Mouse (Mus musculus): ENCODE measurements around the gene Dclk1. TPM values are rescaled to one million over a fixed set of nuclear protein-coding genes. Genes with fewer than 3 reads are reported as not detected.

Dclk1 gene
- polyA plus RNA-seq, 1 experiment from 2014 or later: 256 TPM

GRCm38 (mm10) chr3:55569539-55569938 lies 327.4 kb downstream of the Dclk1 start:
- Histone ChIP-seq H3K27me3 (ENCODE audit: control insufficient read depth, insufficient read depth, low read length) (no peaks in the 10 kb centered on the region), H3K9ac (no peak overlapping the region), H3K4me2 (replicated peaks) (no peak overlapping the region), H3K27ac (no peak overlapping the region), H3K36me3 (replicated peaks; ENCODE audit: control insufficient read depth, insufficient read depth) (no peaks in the 10 kb centered on the region), H3K9me3 (ENCODE audit: control insufficient read depth, low read length) (no peaks in the 10 kb centered on the region), H3K4me1 (replicated peaks; ENCODE audit: control insufficient read depth, insufficient read depth, low read length) (peaks cover 15% of the 10 kb centered on the region), H3K4me3 (replicated peaks; ENCODE audit: low read length) (no peak overlapping the region)
- DNase-seq (ENCODE audit: low spot score) (no peak), ATAC-seq (ENCODE audit: low FRiP score) (no peak)
- 64% methylated on average over 10 of the region's 10 CpGs for WGBS

- H3K27ac ChIP-seq: 0 out of 2 replicates have a peak overlapping the region, but pooled peaks have one; percentile 27
- peaks cover 15% of the 10 kb centered on the region for H3K4me1 ChIP-seq (replicated peaks; ENCODE audit: control insufficient read depth, insufficient read depth, low read length)
- H3K27me3 ChIP-seq (ENCODE audit: control insufficient read depth, insufficient read depth, low read length): no peaks in the 10 kb centered on the region
- no peak overlapping the region for H3K4me3 ChIP-seq (replicated peaks; ENCODE audit: low read length)
- H3K9me3 ChIP-seq (ENCODE audit: control insufficient read depth, low read length): no peaks in the 10 kb centered on the region
- WGBS: 92% methylated on average over 3 of the region's 3 CpGs
- no peaks in the 10 kb centered on the region for H3K36me3 ChIP-seq (replicated peaks; ENCODE audit: control insufficient read depth, insufficient read depth)
- H3K4me2 ChIP-seq (replicated peaks): no peak overlapping the region
- DNase-seq (ENCODE audit: low spot score) (no peak), ATAC-seq (ENCODE audit: low FRiP score) (no peak)
- no peak overlapping the region for H3K9ac ChIP-seq
Measured at GRCm38 (mm10) chr3:55571034-55571433, 328.9 kb downstream of the Dclk1 start.

GRCm38 (mm10) chr3:55571552-55572296 lies 329.6 kb downstream of the Dclk1 start:
- Histone ChIP-seq H3K4me1 (replicated peaks; ENCODE audit: control insufficient read depth, insufficient read depth, low read length) (peaks cover 15% of the 10 kb centered on the region), H3K9ac (no peak overlapping the region), H3K27me3 (ENCODE audit: control insufficient read depth, insufficient read depth, low read length) (no peaks in the 10 kb centered on the region), H3K36me3 (replicated peaks; ENCODE audit: control insufficient read depth, insufficient read depth) (no peaks in the 10 kb centered on the region), H3K27ac (peak overlapping the region; percentile 53), H3K4me2 (replicated peaks) (0 out of 2 replicates have a peak overlapping the region, but pooled peaks have one; percentile 1), H3K9me3 (ENCODE audit: control insufficient read depth, low read length) (no peaks in the 10 kb centered on the region), H3K4me3 (replicated peaks; ENCODE audit: low read length) (no peak overlapping the region)
- 23% methylated on average over 11 of the region's 11 CpGs for WGBS
- ATAC-seq (ENCODE audit: low FRiP score) (peak; percentile 83), DNase-seq (ENCODE audit: low spot score) (peak; percentile 69)

- ATAC-seq (ENCODE audit: low FRiP score) (peak; percentile 22; the same call in 1 of the 2 replicates), DNase-seq (ENCODE audit: low spot score) (no peak)
- H3K9me3 ChIP-seq (ENCODE audit: control insufficient read depth, low read length): no peaks in the 10 kb centered on the region
- no peak overlapping the region for H3K9ac ChIP-seq
- peak overlapping the region; percentile 53 for H3K27ac ChIP-seq
- no peak overlapping the region for H3K4me3 ChIP-seq (replicated peaks; ENCODE audit: low read length)
- no peaks in the 10 kb centered on the region for H3K36me3 ChIP-seq (replicated peaks; ENCODE audit: control insufficient read depth, insufficient read depth)
- no peaks in the 10 kb centered on the region for H3K27me3 ChIP-seq (ENCODE audit: control insufficient read depth, insufficient read depth, low read length)
- H3K4me1 ChIP-seq (replicated peaks; ENCODE audit: control insufficient read depth, insufficient read depth, low read length): peaks cover 15% of the 10 kb centered on the region
- 53% methylated on average over 4 of the region's 4 CpGs for WGBS
- H3K4me2 ChIP-seq (replicated peaks): 0 out of 2 replicates have a peak overlapping the region, but pooled peaks have one; percentile 1
Measured at GRCm38 (mm10) chr3:55572297-55572681, 330.1 kb downstream of the Dclk1 start.

- Histone ChIP-seq H3K4me2 (replicated peaks) (no peak overlapping the region), H3K9me3 (ENCODE audit: control insufficient read depth, low read length) (no peaks in the 10 kb centered on the region), H3K4me3 (replicated peaks; ENCODE audit: low read length) (no peak overlapping the region), H3K27ac (no peak overlapping the region), H3K4me1 (replicated peaks; ENCODE audit: control insufficient read depth, insufficient read depth, low read length) (peaks cover 15% of the 10 kb centered on the region), H3K9ac (no peak overlapping the region), H3K27me3 (ENCODE audit: control insufficient read depth, insufficient read depth, low read length) (no peaks in the 10 kb centered on the region), H3K36me3 (replicated peaks; ENCODE audit: control insufficient read depth, insufficient read depth) (no peaks in the 10 kb centered on the region)
- ATAC-seq (ENCODE audit: low FRiP score) (no peak), DNase-seq (ENCODE audit: low spot score) (no peak)
- WGBS: 53% methylated on average over 4 of the region's 4 CpGs
Measured at GRCm38 (mm10) chr3:55574003-55574402, 331.8 kb downstream of the Dclk1 start.

- Histone ChIP-seq H3K9ac (no peak overlapping the region), H3K27me3 (ENCODE audit: control insufficient read depth, insufficient read depth, low read length) (no peaks in the 10 kb centered on the region), H3K9me3 (ENCODE audit: control insufficient read depth, low read length) (no peaks in the 10 kb centered on the region), H3K4me2 (replicated peaks) (no peak overlapping the region), H3K4me1 (replicated peaks; ENCODE audit: control insufficient read depth, insufficient read depth, low read length) (peaks cover 29% of the 10 kb centered on the region), H3K36me3 (replicated peaks; ENCODE audit: control insufficient read depth, insufficient read depth) (no peaks in the 10 kb centered on the region), H3K27ac (peak overlapping the region; percentile 39; the same call in 1 of the 2 replicates), H3K4me3 (replicated peaks; ENCODE audit: low read length) (no peak overlapping the region)
- WGBS: 22% methylated on average over 12 of the region's 12 CpGs
- ATAC-seq (ENCODE audit: low FRiP score) (0 out of 2 replicates have a peak, but pooled peaks have one; percentile 13), DNase-seq (ENCODE audit: low spot score) (no peak)
Measured at GRCm38 (mm10) chr3:55587434-55587971, 345.3 kb downstream of the Dclk1 start.

GRCm38 (mm10) chr3:55587972-55588946 lies 346.1 kb downstream of the Dclk1 start:
- DNase-seq (ENCODE audit: low spot score) (no peak), ATAC-seq (ENCODE audit: low FRiP score) (peak; percentile 73)
- no peaks in the 10 kb centered on the region for H3K36me3 ChIP-seq (replicated peaks; ENCODE audit: control insufficient read depth, insufficient read depth)
- no peaks in the 10 kb centered on the region for H3K9me3 ChIP-seq (ENCODE audit: control insufficient read depth, low read length)
- no peak overlapping the region for H3K4me3 ChIP-seq (replicated peaks; ENCODE audit: low read length)
- no peak overlapping the region for H3K9ac ChIP-seq
- WGBS: 8% methylated on average over 12 of the region's 12 CpGs
- peak overlapping the region; percentile 39 for H3K27ac ChIP-seq
- H3K4me1 ChIP-seq (replicated peaks; ENCODE audit: control insufficient read depth, insufficient read depth, low read length): peaks cover 29% of the 10 kb centered on the region
- H3K27me3 ChIP-seq (ENCODE audit: control insufficient read depth, insufficient read depth, low read length): no peaks in the 10 kb centered on the region
- no peak overlapping the region for H3K4me2 ChIP-seq (replicated peaks)

Measured in hindbrain, embryonic 14.5 days (tissue).